Mouse (Mus musculus): ENCODE measurements around the gene Pdzk1ip1. TPM values are rescaled to one million over a fixed set of nuclear protein-coding genes. Genes with fewer than 3 reads are reported as not detected.
A peak's percentile ranks its signal among the peaks of the same experiment; 100 is the strongest.

The Pdzk1ip1 gene
- polyA plus RNA-seq, 1 experiment from 2014 or later, result 69.2 TPM

DNA sequence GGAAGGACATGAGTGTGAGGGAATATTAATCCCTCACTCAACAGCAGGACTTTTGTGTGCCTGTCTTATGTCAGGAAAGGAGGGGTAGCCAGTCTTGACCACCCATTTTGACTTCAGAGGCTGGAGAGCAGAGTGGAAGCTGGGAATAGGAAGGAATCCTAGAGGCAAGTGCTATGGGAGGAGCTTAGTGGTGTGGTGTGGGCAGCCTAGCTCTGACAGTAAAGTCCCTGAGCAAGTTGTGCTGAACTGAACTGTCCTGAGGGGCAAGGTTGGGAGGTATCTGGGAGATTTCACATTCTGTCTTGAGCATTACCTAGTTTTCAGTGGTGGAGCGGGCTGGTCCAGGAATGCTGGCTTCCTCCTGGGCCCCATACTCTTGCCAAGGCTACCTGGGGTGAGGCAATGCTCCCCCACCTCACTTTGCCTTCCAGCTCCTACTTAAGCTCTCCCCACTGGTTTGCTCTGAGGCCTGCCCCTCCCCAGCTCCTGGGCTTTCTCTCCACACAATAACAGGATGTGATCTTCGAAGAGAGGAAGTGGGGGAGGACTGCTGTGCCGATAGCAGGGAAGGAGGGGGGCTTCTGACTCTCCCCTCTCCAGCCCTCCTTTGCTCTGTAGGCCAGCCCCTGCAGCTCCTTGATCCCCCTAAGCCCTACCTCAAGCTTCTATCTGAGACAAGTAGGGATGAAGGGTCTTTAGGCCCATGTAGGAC is 13.1 kb upstream of the Pdzk1ip1 start:
- no peaks in the 10 kb centered on the region for H3K9me3 ChIP-seq (replicated peaks)
- 30% methylated on average over 3 of the region's 3 CpGs for WGBS
- no peak for ATAC-seq (ENCODE audit: insufficient number of reproducible peaks, low FRiP score, low TSS enrichment, low read depth)
- no peak overlapping the region for H3K27ac ChIP-seq (replicated peaks)
- H3K36me3 ChIP-seq, result no peaks in the 10 kb centered on the region
- H3K4me1 ChIP-seq, result no peaks in the 10 kb centered on the region
- 0 out of 2 replicates have a peak, but pooled peaks cover 3% of the 10 kb centered on the region for H3K27me3 ChIP-seq
- no peak overlapping the region for H3K4me2 ChIP-seq (replicated peaks)
- no peak overlapping the region for H3K9ac ChIP-seq
- H3K4me3 ChIP-seq (replicated peaks), result no peak overlapping the region

DNA sequence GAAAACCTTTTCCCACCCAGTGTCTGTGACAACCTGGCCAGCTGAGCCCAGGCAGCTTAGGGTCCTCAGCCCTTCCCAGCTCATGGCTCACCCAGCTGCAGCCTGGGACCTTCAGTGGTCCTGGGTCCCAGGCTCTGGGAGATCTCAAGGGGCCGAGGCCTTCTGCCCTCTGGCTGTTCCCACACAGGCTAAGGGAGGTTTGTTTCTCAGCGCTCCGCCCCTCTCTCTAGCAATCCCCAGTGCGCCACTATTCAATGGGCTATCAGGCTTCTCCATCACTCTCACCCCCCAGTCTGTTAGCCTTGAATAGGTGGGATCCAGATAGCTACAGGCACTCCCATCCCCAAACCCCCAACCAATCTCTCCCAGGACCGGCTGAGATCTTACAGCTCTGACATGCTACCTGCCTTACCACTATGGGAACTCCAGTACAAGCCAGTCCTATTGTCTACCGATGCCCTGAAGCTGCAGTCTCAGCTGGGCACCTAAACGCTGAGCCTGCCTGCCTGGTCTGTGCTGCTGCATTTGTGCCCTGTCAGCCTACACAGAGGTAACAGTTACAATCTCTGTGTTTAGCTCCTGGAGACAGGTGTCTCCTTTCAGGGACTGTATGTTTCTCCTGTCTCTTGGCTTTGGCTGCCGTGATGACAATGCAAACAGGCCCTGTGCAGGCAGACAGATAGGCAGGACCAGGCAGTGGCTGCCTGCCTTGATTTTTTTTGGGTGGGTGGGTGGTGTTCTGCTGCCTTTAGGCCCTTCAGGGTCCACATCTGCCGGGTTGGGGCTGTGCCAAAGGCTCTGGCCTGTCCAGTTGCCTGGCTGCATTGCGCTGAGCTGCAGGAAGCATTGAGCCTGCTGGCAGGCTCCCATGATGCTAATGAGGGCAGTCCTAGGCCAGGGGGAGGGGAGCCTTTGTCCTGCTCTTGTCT is 9.4 kb upstream of the Pdzk1ip1 start:
- Histone ChIP-seq H3K27me3 (no peaks in the 10 kb centered on the region), H3K4me3 (replicated peaks) (no peak overlapping the region), H3K9me3 (replicated peaks) (no peaks in the 10 kb centered on the region), H3K9ac (no peak overlapping the region), H3K4me2 (replicated peaks) (no peak overlapping the region), H3K4me1 (no peaks in the 10 kb centered on the region), H3K27ac (replicated peaks) (no peak overlapping the region), H3K36me3 (no peaks in the 10 kb centered on the region)
- 23% methylated on average over 10 of the region's 10 CpGs for WGBS
- ATAC-seq (ENCODE audit: insufficient number of reproducible peaks, low FRiP score, low TSS enrichment, low read depth), result no peak

DNA sequence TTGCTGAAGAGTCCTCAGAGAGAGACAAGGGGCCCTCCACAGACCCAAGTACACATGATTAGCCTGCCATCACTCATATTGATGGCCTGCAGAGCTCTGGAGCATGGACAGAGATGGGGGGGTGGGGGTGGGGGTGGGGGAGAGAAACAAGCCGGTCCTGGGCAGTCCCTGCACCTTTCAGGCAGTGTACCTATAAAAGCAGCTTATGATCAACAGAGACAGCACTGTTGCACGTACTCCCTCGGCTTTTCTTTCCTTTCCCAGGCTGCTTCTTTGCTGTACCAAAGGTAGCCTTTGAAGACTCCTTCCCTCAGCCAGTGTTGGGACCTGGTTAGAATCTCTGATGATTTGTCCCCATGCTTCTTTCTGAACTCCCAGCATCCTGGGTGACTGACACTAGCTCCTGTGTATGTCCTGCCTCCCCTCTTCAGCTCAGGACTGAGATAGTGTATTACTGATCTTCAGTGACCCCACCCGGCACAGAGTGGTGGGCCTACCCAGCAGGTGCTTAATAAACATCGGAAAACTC is 8.6 kb upstream of the Pdzk1ip1 start:
- no peaks in the 10 kb centered on the region for H3K9me3 ChIP-seq (replicated peaks)
- H3K9ac ChIP-seq, result no peak overlapping the region
- WGBS, result 27% methylated on average over 5 of the region's 5 CpGs
- no peaks in the 10 kb centered on the region for H3K4me1 ChIP-seq
- no peak for ATAC-seq (ENCODE audit: insufficient number of reproducible peaks, low FRiP score, low TSS enrichment, low read depth)
- no peaks in the 10 kb centered on the region for H3K36me3 ChIP-seq
- no peak overlapping the region for H3K27ac ChIP-seq (replicated peaks)
- no peak overlapping the region for H3K4me3 ChIP-seq (replicated peaks)
- no peak overlapping the region for H3K4me2 ChIP-seq (replicated peaks)
- H3K27me3 ChIP-seq, result no peaks in the 10 kb centered on the region

DNA sequence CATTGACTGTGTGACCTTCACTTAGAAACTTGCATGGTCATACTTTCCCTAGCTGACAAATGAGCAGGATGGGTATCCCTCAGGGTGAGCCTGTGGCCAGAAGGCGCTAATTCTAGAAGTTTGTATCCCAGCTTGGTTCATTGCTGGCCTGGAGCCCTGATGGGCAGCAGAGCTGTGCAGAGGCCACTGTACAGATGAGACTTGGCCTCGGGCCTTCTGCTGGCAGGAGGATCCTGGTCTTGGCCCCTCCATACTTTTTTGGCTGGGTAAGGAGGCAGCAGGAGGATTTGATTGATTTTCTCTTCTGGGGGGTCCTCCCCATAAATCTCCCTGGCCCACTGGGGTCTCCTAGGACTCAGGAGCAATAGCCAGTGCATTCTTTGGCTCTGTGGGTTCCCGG is 5.5 kb upstream of the Pdzk1ip1 start:
- no peak for ATAC-seq (ENCODE audit: insufficient number of reproducible peaks, low FRiP score, low TSS enrichment, low read depth)
- Histone ChIP-seq H3K4me2 (replicated peaks) (no peak overlapping the region), H3K36me3 (no peaks in the 10 kb centered on the region), H3K9me3 (replicated peaks) (no peaks in the 10 kb centered on the region), H3K4me1 (no peaks in the 10 kb centered on the region), H3K27me3 (peaks cover 8% of the 10 kb centered on the region), H3K9ac (no peak overlapping the region), H3K4me3 (replicated peaks) (no peak overlapping the region), H3K27ac (replicated peaks) (no peak overlapping the region)
- 74% methylated on average over 3 of the region's 3 CpGs for WGBS

DNA sequence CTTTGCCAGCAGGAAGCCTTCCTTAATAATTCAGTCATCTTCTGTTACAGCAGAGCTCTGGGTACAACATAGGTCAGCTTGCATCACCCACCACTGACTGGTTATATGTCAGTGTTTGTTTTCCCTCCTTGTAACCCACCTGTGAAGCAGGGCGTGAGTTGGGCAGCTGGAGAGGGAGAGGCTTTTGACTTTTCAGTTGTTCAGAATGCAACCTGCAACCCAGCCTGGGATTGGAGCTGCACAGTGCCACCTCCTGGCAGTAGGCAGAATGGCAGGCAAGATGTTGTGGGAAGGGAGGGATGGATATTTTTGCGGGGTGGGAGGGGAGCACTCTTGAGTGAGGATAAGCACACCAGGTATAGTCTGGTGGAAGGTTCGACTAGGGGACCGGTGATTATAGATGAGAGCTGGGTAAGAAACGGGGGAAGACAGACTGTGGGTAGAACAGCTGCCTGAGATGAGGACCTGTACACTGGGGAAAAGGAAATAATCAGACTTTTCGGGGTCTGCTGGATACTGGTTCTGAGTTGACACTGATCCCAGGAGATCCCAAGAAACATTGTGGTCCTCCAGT is 2.9 kb upstream of the Pdzk1ip1 start:
- no peak overlapping the region for H3K9ac ChIP-seq
- 23% methylated on average over 6 of the region's 6 CpGs for whole genome bisulfite sequencing
- H3K27me3 ChIP-seq, result peaks cover 22% of the 10 kb centered on the region
- ATAC-seq (ENCODE audit: insufficient number of reproducible peaks, low FRiP score, low TSS enrichment, low read depth), result no peak
- H3K9me3 ChIP-seq (replicated peaks), result no peaks in the 10 kb centered on the region
- no peaks in the 10 kb centered on the region for H3K4me1 ChIP-seq
- no peak overlapping the region for H3K4me2 ChIP-seq (replicated peaks)
- no peak overlapping the region for H3K27ac ChIP-seq (replicated peaks)
- no peaks in the 10 kb centered on the region for H3K36me3 ChIP-seq
- H3K4me3 ChIP-seq (replicated peaks), result no peak overlapping the region

DNA sequence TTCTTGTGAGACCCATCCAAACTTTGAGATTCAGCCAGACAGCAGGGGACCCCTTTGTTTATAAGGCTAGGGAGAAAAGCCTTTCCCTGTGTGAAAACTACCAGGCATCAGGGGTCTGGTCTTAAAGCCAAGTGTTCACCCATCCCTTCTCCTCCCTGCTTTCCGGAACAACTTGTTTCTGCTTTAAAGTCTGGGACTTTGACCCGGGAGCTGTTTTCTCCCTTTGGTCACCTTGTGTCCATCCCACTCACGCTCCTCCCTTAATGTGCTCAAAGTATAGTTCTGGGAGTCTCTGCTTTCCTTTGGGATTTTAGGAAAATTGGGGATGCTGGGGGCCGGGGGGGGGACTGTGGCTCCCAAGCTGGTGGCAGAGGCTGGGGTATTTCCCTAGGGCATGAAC is 2.3 kb upstream of the Pdzk1ip1 start:
- no peak overlapping the region for H3K4me2 ChIP-seq (replicated peaks)
- H3K36me3 ChIP-seq, result no peaks in the 10 kb centered on the region
- H3K4me1 ChIP-seq, result no peaks in the 10 kb centered on the region
- peaks cover 22% of the 10 kb centered on the region for H3K27me3 ChIP-seq
- no peak overlapping the region for H3K9ac ChIP-seq
- H3K9me3 ChIP-seq (replicated peaks), result no peaks in the 10 kb centered on the region
- no peak for ATAC-seq (ENCODE audit: insufficient number of reproducible peaks, low FRiP score, low TSS enrichment, low read depth)
- WGBS, result 67% methylated on average over 4 of the region's 4 CpGs
- H3K27ac ChIP-seq (replicated peaks), result no peak overlapping the region
- no peak overlapping the region for H3K4me3 ChIP-seq (replicated peaks)

DNA sequence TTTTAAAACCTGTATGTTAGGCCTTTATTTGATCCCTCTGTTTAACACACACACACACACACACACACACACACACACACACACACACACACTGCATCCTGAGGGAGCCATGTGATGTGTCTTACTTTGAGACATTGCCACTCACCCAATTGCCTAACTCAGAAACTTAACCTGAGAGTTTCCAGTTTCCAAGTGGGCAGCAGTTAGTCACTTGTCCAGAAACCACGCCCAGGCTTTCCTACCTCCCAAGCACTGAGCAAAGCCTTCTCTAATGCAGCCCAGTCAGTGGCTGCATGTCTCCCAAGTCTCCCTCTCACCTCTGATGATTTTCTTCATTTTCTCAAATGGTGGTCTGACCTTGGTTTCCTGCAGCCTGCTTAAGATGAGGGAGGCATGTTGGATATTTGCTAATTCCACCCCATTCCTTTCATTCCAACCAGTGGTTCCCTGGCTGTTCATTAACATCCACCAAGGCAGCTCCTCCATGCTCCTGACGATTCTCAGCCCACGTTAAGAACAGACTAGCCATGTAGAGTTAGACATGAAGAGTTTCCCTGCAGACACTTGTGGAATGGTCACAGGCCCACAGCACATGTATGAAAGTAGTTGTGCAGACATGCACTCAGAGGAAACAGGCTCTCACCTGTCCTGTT is 1.6 kb upstream of the Pdzk1ip1 start:
- no peaks in the 10 kb centered on the region for H3K9me3 ChIP-seq (replicated peaks)
- no peak for ATAC-seq (ENCODE audit: insufficient number of reproducible peaks, low FRiP score, low TSS enrichment, low read depth)
- H3K4me3 ChIP-seq (replicated peaks), result no peak overlapping the region
- no peak overlapping the region for H3K27ac ChIP-seq (replicated peaks)
- H3K9ac ChIP-seq, result no peak overlapping the region
- no peak overlapping the region for H3K4me2 ChIP-seq (replicated peaks)
- no peaks in the 10 kb centered on the region for H3K36me3 ChIP-seq
- no peaks in the 10 kb centered on the region for H3K4me1 ChIP-seq
- peaks cover 22% of the 10 kb centered on the region for H3K27me3 ChIP-seq
- 51% methylated on average over 3 of the region's 3 CpGs for WGBS

DNA sequence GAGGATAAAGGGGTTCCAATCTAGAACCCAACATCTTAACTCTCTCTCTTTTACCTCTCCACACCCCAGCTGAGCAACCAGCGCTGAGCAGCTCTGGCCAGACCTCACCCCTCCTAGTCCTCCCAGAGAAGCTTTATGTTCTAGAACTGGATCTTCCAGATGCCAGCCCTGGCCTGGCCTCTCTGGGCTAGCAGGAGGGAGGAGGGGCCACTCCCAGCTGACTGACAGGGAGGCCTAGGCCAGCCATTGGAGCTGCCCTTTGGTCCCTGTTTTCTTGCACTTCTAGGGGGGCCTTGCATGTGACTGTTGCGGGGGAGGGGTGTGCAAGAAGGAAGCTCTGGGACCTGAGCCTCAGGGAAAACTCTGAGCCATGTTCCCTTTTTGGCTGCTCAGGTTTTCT is 2.1 kb downstream of the Pdzk1ip1 start:
- no peak overlapping the region for H3K4me3 ChIP-seq (replicated peaks)
- H3K27me3 ChIP-seq, result peaks cover 35% of the 10 kb centered on the region
- H3K4me1 ChIP-seq, result peaks cover 3% of the 10 kb centered on the region
- peak; percentile 26; the same call in 1 of the 2 replicates for ATAC-seq (ENCODE audit: insufficient number of reproducible peaks, low FRiP score, low TSS enrichment, low read depth)
- H3K4me2 ChIP-seq (replicated peaks), result no peak overlapping the region
- no peaks in the 10 kb centered on the region for H3K36me3 ChIP-seq
- H3K27ac ChIP-seq (replicated peaks), result no peak overlapping the region
- no peak overlapping the region for H3K9ac ChIP-seq
- no peaks in the 10 kb centered on the region for H3K9me3 ChIP-seq (replicated peaks)
- 64% methylated on average over 2 of the region's 2 CpGs for WGBS

DNA sequence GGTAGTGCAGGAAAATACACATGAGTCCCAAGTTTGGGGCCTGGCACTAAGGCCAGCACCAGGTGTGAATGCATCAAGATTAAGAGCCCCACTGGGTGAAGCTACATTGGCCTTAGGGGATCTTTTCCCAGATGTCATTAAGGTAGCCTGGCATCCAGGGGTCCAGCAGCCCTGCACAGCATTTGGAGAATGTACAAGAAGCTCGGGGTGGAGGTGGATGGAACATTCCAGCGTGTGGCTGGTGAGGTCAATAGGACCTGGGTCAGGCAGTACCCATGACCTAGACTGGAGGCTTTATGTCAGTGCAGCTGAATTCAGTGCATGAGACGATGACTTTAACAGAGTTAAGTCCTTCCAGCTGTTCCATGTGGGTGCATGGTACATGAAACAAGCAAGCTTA is 3.3 kb downstream of the Pdzk1ip1 start:
- Histone ChIP-seq H3K9ac (no peak overlapping the region), H3K4me1 (peaks cover 12% of the 10 kb centered on the region), H3K27me3 (peaks cover 47% of the 10 kb centered on the region), H3K27ac (replicated peaks) (no peak overlapping the region), H3K9me3 (replicated peaks) (no peaks in the 10 kb centered on the region), H3K4me3 (replicated peaks) (no peak overlapping the region), H3K36me3 (no peaks in the 10 kb centered on the region), H3K4me2 (replicated peaks) (no peak overlapping the region)
- 69% methylated on average over 3 of the region's 3 CpGs for WGBS
- ATAC-seq (ENCODE audit: insufficient number of reproducible peaks, low FRiP score, low TSS enrichment, low read depth), result no peak

DNA sequence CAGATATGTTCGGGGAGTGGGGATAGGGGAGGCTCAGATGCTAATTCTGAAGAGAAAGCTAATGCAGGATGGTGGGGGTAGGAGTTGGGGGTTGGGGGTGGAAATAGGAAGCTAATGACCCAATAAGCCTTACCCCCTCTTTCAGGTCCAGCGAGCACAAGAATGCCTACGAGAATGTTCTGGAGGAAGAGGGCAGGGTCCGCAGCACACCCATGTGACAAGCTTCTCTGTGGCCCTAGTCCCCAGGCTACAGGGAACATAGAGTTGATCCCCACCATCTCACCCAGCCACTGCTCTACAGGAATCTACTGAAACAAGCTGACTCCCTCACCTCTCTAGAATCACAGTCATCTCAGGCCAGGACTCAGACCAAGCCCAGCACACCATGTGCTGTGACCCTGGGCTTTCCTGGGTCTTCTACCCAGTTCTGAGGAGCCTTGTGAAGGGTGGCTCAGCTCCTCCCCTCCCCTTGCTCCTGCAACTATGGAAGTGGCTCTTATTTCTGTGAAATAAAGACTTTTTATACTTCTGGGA is 4.9 kb downstream of the Pdzk1ip1 start:
- WGBS, result 77% methylated on average over 4 of the region's 4 CpGs
- Histone ChIP-seq H3K27ac (replicated peaks) (no peak overlapping the region), H3K4me1 (peaks cover 15% of the 10 kb centered on the region), H3K9me3 (replicated peaks) (no peaks in the 10 kb centered on the region), H3K27me3 (peaks cover 51% of the 10 kb centered on the region), H3K4me3 (replicated peaks) (no peak overlapping the region), H3K36me3 (no peaks in the 10 kb centered on the region), H3K9ac (no peak overlapping the region), H3K4me2 (replicated peaks) (no peak overlapping the region)
- ATAC-seq (ENCODE audit: insufficient number of reproducible peaks, low FRiP score, low TSS enrichment, low read depth), result no peak

DNA sequence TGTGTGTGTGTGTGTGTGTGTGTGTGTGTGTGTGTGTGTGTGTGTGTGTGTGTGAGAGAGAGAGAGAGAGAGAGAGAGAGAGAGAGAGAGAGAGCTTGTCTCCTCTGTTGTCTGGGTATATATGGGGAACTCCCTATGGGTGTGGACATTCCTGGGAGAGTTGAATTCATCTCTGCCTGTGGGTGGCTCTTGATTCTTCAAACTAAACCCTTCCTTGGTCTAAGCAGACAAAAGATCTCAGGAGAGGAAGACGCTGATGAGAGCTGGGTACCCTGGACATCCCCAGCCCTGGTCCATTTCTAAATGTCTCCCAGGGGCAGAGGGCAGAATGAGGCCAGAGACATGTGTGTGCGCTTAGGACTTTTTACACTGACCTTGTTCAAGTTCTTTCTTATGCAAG is 5.5 kb downstream of the Pdzk1ip1 start:
- Histone ChIP-seq H3K36me3 (no peaks in the 10 kb centered on the region), H3K9ac (no peak overlapping the region), H3K4me3 (replicated peaks) (no peak overlapping the region), H3K27me3 (peaks cover 45% of the 10 kb centered on the region), H3K4me2 (replicated peaks) (no peak overlapping the region), H3K4me1 (peaks cover 15% of the 10 kb centered on the region), H3K27ac (replicated peaks) (no peak overlapping the region), H3K9me3 (replicated peaks) (no peaks in the 10 kb centered on the region)
- WGBS, result 81% methylated on average over 2 of the region's 2 CpGs
- no peak for ATAC-seq (ENCODE audit: insufficient number of reproducible peaks, low FRiP score, low TSS enrichment, low read depth)

All from embryonic facial prominence, embryonic 15.5 days (tissue).